Mouse (Mus musculus) stomach, embryonic 15.5 days (tissue): ENCODE measurements at regions not wholly inside any gene's neighbourhood (a gene's known extent, or its start where the extent isn't known, plus 50 kb on each side); places are given as distances from the start of the nearest gene placed in this dataset.

Experiments used
- ATAC-seq: fragments of 200-750 bp; cut with Nextera tagmentation; 2 replicates; pipeline ENCODE4 v1.8.0; 2017; ENCODE audit warnings: low read depth, moderate number of reproducible peaks, moderate TSS enrichment; ENCODE audit not compliant: insufficient read depth, low FRiP score
- H3K27ac ChIP-seq: fragments of 300-500 bp; sonication (generic); 2 replicates; pipeline ENCODE4 v1.5.1; 2015; ENCODE audit warnings: mild to moderate bottlenecking, inconsistent platforms
- H3K27me3 ChIP-seq: fragments of 300-500 bp; sonication (generic); replicated peaks from 2 replicates; pipeline ENCODE4 v1.6.1; 2015; ENCODE audit warnings: inconsistent platforms
- H3K36me3 ChIP-seq: fragments of 300-500 bp; sonication (generic); 2 replicates; pipeline ENCODE4 v1.6.1; 2015; ENCODE audit warnings: inconsistent platforms
- H3K4me1 ChIP-seq: fragments of 300-500 bp; sonication (generic); 2 replicates; pipeline ENCODE4 v1.6.1; 2015; ENCODE audit warnings: inconsistent platforms
- H3K4me2 ChIP-seq: fragments of 300-500 bp; sonication (generic); 2 replicates; pipeline ENCODE4 v1.6.1; 2015; ENCODE audit warnings: mild to moderate bottlenecking, inconsistent platforms
- H3K4me3 ChIP-seq: fragments of 300-500 bp; sonication (generic); replicated peaks from 2 replicates; pipeline ENCODE4 v1.5.1; 2015; ENCODE audit warnings: inconsistent platforms
- H3K9ac ChIP-seq: fragments of 300-500 bp; sonication (generic); 2 replicates; pipeline ENCODE4 v1.6.1; 2015; ENCODE audit warnings: inconsistent platforms
- H3K9me3 ChIP-seq: fragments of 300-500 bp; sonication (generic); 2 replicates; pipeline ENCODE4 v1.6.1; 2016; ENCODE audit warnings: inconsistent platforms
- WGBS: fragments of 180-500 bp; shearing (Covaris S2); methylation state at CpG from one replicate; pipeline ENCODE4 v1.1.7; 2015; 5-methylcytosine and 5-hydroxymethylcytosine counted together

GRCm38 (mm10) chr3:149274987-149275386, 284.6 kb upstream of the Adgrl2 start:
- Histone ChIP-seq H3K4me1 (no peaks in the 10 kb centered on the region), H3K9ac (no peak overlapping the region), H3K4me3 (no peak overlapping the region), H3K36me3 (no peaks in the 10 kb centered on the region), H3K9me3 (no peaks in the 10 kb centered on the region), H3K27ac (no peak overlapping the region), H3K27me3 (no peaks in the 10 kb centered on the region), H3K4me2 (no peak overlapping the region)
- 88% methylated on average over 5 of the region's 5 CpGs for WGBS
- ATAC-seq = no peak

GRCm38 (mm10) chr3:149273993-149274692, 283.8 kb upstream of the Adgrl2 start:
- Histone ChIP-seq H3K27me3 (no peaks in the 10 kb centered on the region), H3K9ac (no peak overlapping the region), H3K4me1 (no peaks in the 10 kb centered on the region), H3K4me2 (no peak overlapping the region), H3K4me3 (no peak overlapping the region), H3K36me3 (no peaks in the 10 kb centered on the region), H3K9me3 (no peaks in the 10 kb centered on the region), H3K27ac (no peak overlapping the region)
- no peak for ATAC-seq
- 46% methylated on average over 12 of the region's 12 CpGs for WGBS

- H3K36me3 ChIP-seq = no peaks in the 10 kb centered on the region
- H3K4me1 ChIP-seq = no peaks in the 10 kb centered on the region
- no peak overlapping the region for H3K27ac ChIP-seq
- H3K27me3 ChIP-seq = no peaks in the 10 kb centered on the region
- no peak for ATAC-seq
- H3K9ac ChIP-seq = no peak overlapping the region
- no peaks in the 10 kb centered on the region for H3K9me3 ChIP-seq
- no peak overlapping the region for H3K4me2 ChIP-seq
- H3K4me3 ChIP-seq = no peak overlapping the region
These were observed 280.1 kb upstream of the Adgrl2 start for GRCm38 (mm10) chr3:149270459-149270858.

- H3K4me2 ChIP-seq = no peak overlapping the region
- no peak overlapping the region for H3K4me3 ChIP-seq
- no peaks in the 10 kb centered on the region for H3K9me3 ChIP-seq
- H3K9ac ChIP-seq = no peak overlapping the region
- H3K4me1 ChIP-seq = no peaks in the 10 kb centered on the region
- no peak for ATAC-seq
- H3K27me3 ChIP-seq = no peaks in the 10 kb centered on the region
- 66% methylated on average over 3 of the region's 3 CpGs for WGBS
- H3K27ac ChIP-seq = no peak overlapping the region
- no peaks in the 10 kb centered on the region for H3K36me3 ChIP-seq
These were observed 272.1 kb upstream of the Adgrl2 start for GRCm38 (mm10) chr3:149262332-149262970.

GRCm38 (mm10) chr3:149261764-149262163, 271.4 kb upstream of the Adgrl2 start:
- 92% methylated on average over 6 of the region's 6 CpGs for WGBS
- H3K36me3 ChIP-seq = no peaks in the 10 kb centered on the region
- H3K27ac ChIP-seq = no peak overlapping the region
- H3K9ac ChIP-seq = no peak overlapping the region
- H3K27me3 ChIP-seq = no peaks in the 10 kb centered on the region
- ATAC-seq = no peak
- H3K4me1 ChIP-seq = no peaks in the 10 kb centered on the region
- no peak overlapping the region for H3K4me2 ChIP-seq
- no peaks in the 10 kb centered on the region for H3K9me3 ChIP-seq
- no peak overlapping the region for H3K4me3 ChIP-seq

GRCm38 (mm10) chr3:149258826-149259225, 268.5 kb upstream of the Adgrl2 start:
- Histone ChIP-seq H3K4me1 (no peaks in the 10 kb centered on the region), H3K27me3 (no peaks in the 10 kb centered on the region), H3K27ac (no peak overlapping the region), H3K4me3 (no peak overlapping the region), H3K9me3 (no peaks in the 10 kb centered on the region), H3K4me2 (no peak overlapping the region), H3K9ac (no peak overlapping the region), H3K36me3 (no peaks in the 10 kb centered on the region)
- WGBS = 87% methylated on average over 6 of the region's 6 CpGs
- ATAC-seq = no peak

GRCm38 (mm10) chr3:149256891-149257290, 266.5 kb upstream of the Adgrl2 start:
- WGBS = 31% methylated on average over 9 of the region's 9 CpGs
- no peak overlapping the region for H3K4me3 ChIP-seq

GRCm38 (mm10) chr3:149253080-149253479, 262.7 kb upstream of the Adgrl2 start:
- H3K4me1 ChIP-seq = no peaks in the 10 kb centered on the region
- 55% methylated on average over 6 of the region's 6 CpGs for WGBS
- H3K27me3 ChIP-seq = no peaks in the 10 kb centered on the region
- ATAC-seq = no peak
- H3K9me3 ChIP-seq = no peaks in the 10 kb centered on the region
- no peak overlapping the region for H3K27ac ChIP-seq
- no peaks in the 10 kb centered on the region for H3K36me3 ChIP-seq
- H3K9ac ChIP-seq = no peak overlapping the region
- H3K4me2 ChIP-seq = no peak overlapping the region
- no peak overlapping the region for H3K4me3 ChIP-seq

More at GRCm38 (mm10) chr3:149256891-149257290, 266.5 kb upstream of the Adgrl2 start:
- Histone ChIP-seq H3K4me2 (no peak overlapping the region), H3K4me1 (no peaks in the 10 kb centered on the region), H3K27me3 (no peaks in the 10 kb centered on the region), H3K36me3 (no peaks in the 10 kb centered on the region), H3K9me3 (no peaks in the 10 kb centered on the region), H3K9ac (no peak overlapping the region), H3K27ac (no peak overlapping the region)
- no peak for ATAC-seq

GRCm38 (mm10) chr3:149252144-149252543, 261.8 kb upstream of the Adgrl2 start:
- no peak for ATAC-seq
- WGBS = 67% methylated on average over 6 of the region's 6 CpGs
- Histone ChIP-seq H3K27me3 (no peaks in the 10 kb centered on the region), H3K4me3 (no peak overlapping the region), H3K9ac (no peak overlapping the region), H3K9me3 (no peaks in the 10 kb centered on the region), H3K4me1 (no peaks in the 10 kb centered on the region), H3K27ac (no peak overlapping the region), H3K36me3 (no peaks in the 10 kb centered on the region), H3K4me2 (no peak overlapping the region)

GRCm38 (mm10) chr3:149247626-149247987, 257.3 kb upstream of the Adgrl2 start:
- H3K36me3 ChIP-seq = no peaks in the 10 kb centered on the region
- no peaks in the 10 kb centered on the region for H3K9me3 ChIP-seq
- no peaks in the 10 kb centered on the region for H3K4me1 ChIP-seq
- no peak for ATAC-seq
- 72% methylated on average over 6 of the region's 6 CpGs for WGBS
- H3K27me3 ChIP-seq = no peaks in the 10 kb centered on the region
- H3K4me2 ChIP-seq = no peak overlapping the region
- H3K9ac ChIP-seq = no peak overlapping the region
- H3K4me3 ChIP-seq = no peak overlapping the region
- H3K27ac ChIP-seq = no peak overlapping the region

GRCm38 (mm10) chr3:149246935-149247625, 256.7 kb upstream of the Adgrl2 start:
- Histone ChIP-seq H3K4me3 (no peak overlapping the region), H3K9ac (no peak overlapping the region), H3K27me3 (no peaks in the 10 kb centered on the region), H3K9me3 (no peaks in the 10 kb centered on the region), H3K36me3 (no peaks in the 10 kb centered on the region), H3K27ac (no peak overlapping the region), H3K4me1 (no peaks in the 10 kb centered on the region), H3K4me2 (no peak overlapping the region)
- ATAC-seq = no peak
- WGBS = 60% methylated on average over 10 of the region's 10 CpGs

GRCm38 (mm10) chr3:149239664-149240063, 249.3 kb upstream of the Adgrl2 start:
- H3K4me2 ChIP-seq = no peak overlapping the region
- no peak overlapping the region for H3K9ac ChIP-seq
- H3K4me1 ChIP-seq = no peaks in the 10 kb centered on the region
- H3K27me3 ChIP-seq = no peaks in the 10 kb centered on the region
- H3K36me3 ChIP-seq = no peaks in the 10 kb centered on the region
- ATAC-seq = no peak; the same call in 1 of the 2 replicates
- 86% methylated on average over 3 of the region's 3 CpGs for WGBS
- H3K27ac ChIP-seq = no peak overlapping the region
- no peaks in the 10 kb centered on the region for H3K9me3 ChIP-seq
- no peak overlapping the region for H3K4me3 ChIP-seq
